Mouse (Mus musculus) heart, embryonic 14.5 days (tissue): ENCODE measurements at regions not wholly inside any gene's neighbourhood (a gene's known extent, or its start where the extent isn't known, plus 50 kb on each side); places are given as distances from the start of the nearest gene placed in this dataset.

Source experiments
- ATAC-seq: fragments of 200-750 bp; cut with Nextera tagmentation; 2 replicates; pipeline ENCODE4 v1.8.0; 2017; ENCODE audit warnings: low read depth, moderate TSS enrichment; ENCODE audit not compliant: insufficient number of reproducible peaks, insufficient read depth, low FRiP score
- H3K27ac ChIP-seq, 2 experiments: fragments of 200-500 bp in 1 of 2; fragments of 300-500 bp in 1 of 2; sonication (generic) in 1 of 2; replicated peaks in 1 of 2; 2 replicates each; pipeline ENCODE4 v1.5.1; 2012 to 2014; ENCODE audit warnings: low read depth in 2 of 2, low read length in 2 of 2, control low read depth in 1 of 2, mild to moderate bottlenecking in 1 of 2, mixed read lengths in 1 of 2; ENCODE audit not compliant: control insufficient read depth in 1 of 2, insufficient read depth in 1 of 2
- H3K27me3 ChIP-seq: fragments of 300-500 bp; sonication (generic); 2 replicates; pipeline ENCODE4 v1.6.1; 2014; ENCODE audit warnings: mild to moderate bottlenecking, low read length, control low read depth; ENCODE audit not compliant: control insufficient read depth, insufficient read depth
- H3K36me3 ChIP-seq: fragments of 300-500 bp; sonication (generic); 2 replicates; pipeline ENCODE4 v1.6.1; 2014; ENCODE audit warnings: mild to moderate bottlenecking, control low read depth, low read length, mixed read lengths; ENCODE audit not compliant: control insufficient read depth, insufficient read depth
- H3K4me1 ChIP-seq, 2 experiments: fragments of 200-500 bp in 1 of 2; fragments of 300-500 bp in 1 of 2; sonication (generic) in 1 of 2; 2 replicates each; pipeline ENCODE4 v1.6.1; 2012 to 2014; ENCODE audit warnings: low read length in 2 of 2, control low read depth in 1 of 2, mixed read lengths in 1 of 2; ENCODE audit not compliant: control insufficient read depth in 2 of 2, insufficient read depth in 2 of 2
- H3K4me2 ChIP-seq: fragments of 300-500 bp; sonication (generic); 2 replicates; pipeline ENCODE4 v1.6.1; 2014; ENCODE audit warnings: mild to moderate bottlenecking, low read length
- H3K4me3 ChIP-seq, 2 experiments: fragments of 200-500 bp in 1 of 2; fragments of 300-500 bp in 1 of 2; sonication (generic) in 1 of 2; 2 replicates each; pipeline ENCODE4 v1.5.1; 2012 to 2014; ENCODE audit warnings: low read length in 2 of 2, mild to moderate bottlenecking in 2 of 2, control low read depth in 1 of 2, low read depth in 1 of 2, moderate library complexity in 1 of 2; ENCODE audit not compliant: control insufficient read depth in 1 of 2, insufficient read depth in 1 of 2
- H3K9ac ChIP-seq: fragments of 300-500 bp; sonication (generic); 2 replicates; pipeline ENCODE4 v1.6.1; 2014; ENCODE audit warnings: mild to moderate bottlenecking, low read length
- H3K9me3 ChIP-seq: fragments of 300-500 bp; sonication (generic); 2 replicates; pipeline ENCODE4 v1.6.1; 2016; ENCODE audit warnings: low read length, control low read depth; ENCODE audit not compliant: control insufficient read depth
- WGBS: fragments of 180-500 bp; shearing (Covaris S2); extraction: QIAGEN DNeasy Blood & Tissue Kit; methylation state at CpG from one replicate; pipeline ENCODE4 v1.1.7; 2014; 5-methylcytosine and 5-hydroxymethylcytosine counted together

- H3K36me3 ChIP-seq = no peaks in the 10 kb centered on the region
- H3K9ac ChIP-seq = no peak overlapping the region
- WGBS = 76% methylated on average over 13 of the region's 13 CpGs
- no peak for ATAC-seq
- no peak overlapping the region for H3K4me3 ChIP-seq
- no peak overlapping the region for H3K27ac ChIP-seq
- no peak overlapping the region for H3K4me2 ChIP-seq
- no peaks in the 10 kb centered on the region for H3K27me3 ChIP-seq
- H3K4me1 ChIP-seq = peaks cover 8 to 10% of the 10 kb centered on the region in 2 experiments
- no peaks in the 10 kb centered on the region for H3K9me3 ChIP-seq
Observed at GRCm38 (mm10) chr5:119322411-119322810, 348.1 kb upstream of the Tbx3 start.

DNA sequence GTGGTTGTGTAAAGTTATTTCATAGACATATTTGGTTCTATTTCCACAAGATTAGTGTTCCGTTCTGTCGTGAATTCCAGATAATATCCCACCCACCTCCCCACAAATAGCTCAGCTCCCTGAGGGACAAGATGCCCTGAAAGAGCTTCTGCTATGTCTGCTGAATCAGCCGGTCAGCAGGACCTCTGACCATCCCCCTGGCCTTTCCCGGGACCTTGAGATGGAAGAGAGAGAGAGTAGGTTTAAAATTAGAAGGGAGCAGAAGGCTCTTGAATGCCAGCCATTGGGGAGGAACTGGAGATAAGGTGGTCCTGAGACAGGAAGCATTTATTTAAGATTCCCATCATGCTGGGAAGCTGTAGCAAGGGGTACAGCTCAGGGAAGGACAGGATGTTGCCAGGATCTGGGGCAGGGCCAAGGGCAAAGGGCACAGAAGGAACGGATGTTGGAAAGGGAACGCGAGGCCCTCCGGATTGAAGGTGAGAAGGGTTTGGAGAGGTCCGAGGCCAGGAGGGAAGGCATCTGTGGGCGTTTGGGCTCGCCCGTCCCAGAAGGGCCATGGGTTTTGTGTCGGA lies 344.7 kb upstream of the Tbx3 start:
- ATAC-seq = no peak
- Histone ChIP-seq H3K4me1 (peaks cover 8 to 10% of the 10 kb centered on the region in 2 experiments), H3K4me2 (no peak overlapping the region), H3K36me3 (no peaks in the 10 kb centered on the region), H3K4me3 (no peak overlapping the region), H3K9ac (no peak overlapping the region), H3K27me3 (no peaks in the 10 kb centered on the region), H3K9me3 (no peaks in the 10 kb centered on the region), H3K27ac (no peak overlapping the region)
- 46% methylated on average over 13 of the region's 13 CpGs for WGBS

GRCm38 (mm10) chr5:119326895-119327294 lies 343.6 kb upstream of the Tbx3 start:
- Histone ChIP-seq H3K36me3 (no peaks in the 10 kb centered on the region), H3K4me3 (no peak overlapping the region), H3K4me2 (no peak overlapping the region), H3K9ac (no peak overlapping the region), H3K27ac (no peak overlapping the region), H3K9me3 (no peaks in the 10 kb centered on the region), H3K27me3 (peaks cover 2% of the 10 kb centered on the region; the same call in 1 of the 2 replicates), H3K4me1 (peaks cover 8 to 10% of the 10 kb centered on the region in 2 experiments)
- WGBS = 89% methylated on average over 8 of the region's 8 CpGs
- no peak for ATAC-seq

- WGBS = 76% methylated on average over 7 of the region's 7 CpGs
- no peaks in the 10 kb centered on the region for H3K9me3 ChIP-seq
- no peak overlapping the region for H3K4me2 ChIP-seq
- H3K27me3 ChIP-seq = peaks cover 4% of the 10 kb centered on the region; the same call in 1 of the 2 replicates
- peaks cover 8 to 10% of the 10 kb centered on the region in 2 experiments for H3K4me1 ChIP-seq
- no peak overlapping the region for H3K27ac ChIP-seq
- H3K36me3 ChIP-seq = no peaks in the 10 kb centered on the region
- ATAC-seq = no peak
- H3K4me3 ChIP-seq = no peak overlapping the region
- no peak overlapping the region for H3K9ac ChIP-seq
Observed at GRCm38 (mm10) chr5:119328971-119329370, 341.5 kb upstream of the Tbx3 start.

DNA sequence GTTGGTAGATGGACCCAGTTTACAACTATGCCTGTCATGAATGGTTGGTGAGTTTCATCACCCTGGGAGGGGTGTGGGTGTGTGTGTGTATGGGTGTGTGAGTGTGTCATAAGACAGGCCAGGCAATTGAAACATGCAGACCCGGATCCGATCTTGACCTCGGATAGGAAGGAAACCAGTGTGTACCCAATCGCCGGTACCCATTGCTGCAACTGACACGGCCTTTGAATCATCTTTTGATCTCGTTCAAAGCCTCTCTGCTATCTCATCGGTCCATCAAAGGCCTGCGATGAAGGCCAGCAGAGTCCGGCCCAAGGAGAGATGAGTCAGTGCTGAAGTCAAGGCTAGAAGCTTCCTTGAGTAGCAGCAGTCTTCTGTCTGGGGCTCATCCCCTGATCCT lies 341.1 kb upstream of the Tbx3 start:
- Histone ChIP-seq H3K27me3 (peaks cover 4% of the 10 kb centered on the region; the same call in 1 of the 2 replicates), H3K27ac (no peak overlapping the region), H3K36me3 (no peaks in the 10 kb centered on the region), H3K4me1 (peaks cover 8 to 10% of the 10 kb centered on the region in 2 experiments), H3K9ac (no peak overlapping the region), H3K9me3 (no peaks in the 10 kb centered on the region), H3K4me3 (no peak overlapping the region), H3K4me2 (no peak overlapping the region)
- no peak for ATAC-seq
- 94% methylated on average over 10 of the region's 10 CpGs for WGBS

GRCm38 (mm10) chr5:119329860-119330259 lies 340.6 kb upstream of the Tbx3 start:
- no peak overlapping the region for H3K4me3 ChIP-seq
- no peaks in the 10 kb centered on the region for H3K9me3 ChIP-seq
- H3K27ac ChIP-seq = no peak overlapping the region
- H3K36me3 ChIP-seq = no peaks in the 10 kb centered on the region
- H3K27me3 ChIP-seq = peaks cover 4% of the 10 kb centered on the region; the same call in 1 of the 2 replicates
- no peak overlapping the region for H3K9ac ChIP-seq
- peaks cover 8 to 10% of the 10 kb centered on the region in 2 experiments for H3K4me1 ChIP-seq
- ATAC-seq = no peak
- WGBS = 71% methylated on average over 6 of the region's 6 CpGs
- no peak overlapping the region for H3K4me2 ChIP-seq

DNA sequence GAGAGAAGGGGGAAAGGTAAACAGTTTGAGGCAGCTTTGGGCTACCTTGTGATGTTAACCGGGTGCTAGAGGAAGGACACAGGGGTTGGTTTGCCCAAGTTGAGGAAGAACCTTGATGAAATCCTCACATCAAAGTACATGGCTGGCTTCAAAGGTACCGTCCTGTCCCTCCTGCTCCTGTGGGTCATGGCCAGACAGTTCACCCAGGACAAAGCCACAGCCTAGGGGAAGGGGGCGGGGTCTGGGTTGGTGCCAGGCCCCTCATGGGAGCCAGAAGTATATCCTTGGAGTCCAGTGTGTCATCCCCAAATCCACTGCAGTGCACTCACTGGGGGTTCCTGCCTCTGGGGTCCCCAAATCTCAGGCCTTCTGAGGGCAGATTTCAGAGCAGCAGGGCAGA lies 339.0 kb upstream of the Tbx3 start:
- Histone ChIP-seq H3K9me3 (no peaks in the 10 kb centered on the region), H3K9ac (no peak overlapping the region), H3K27me3 (peaks cover 4% of the 10 kb centered on the region; the same call in 1 of the 2 replicates), H3K4me3 (no peak overlapping the region), H3K27ac (no peak overlapping the region), H3K4me1 (no peaks in the 10 kb centered on the region; a peak in 1 of 4 replicates), H3K4me2 (no peak overlapping the region), H3K36me3 (no peaks in the 10 kb centered on the region)
- ATAC-seq = no peak
- WGBS = 71% methylated on average over 3 of the region's 3 CpGs

DNA sequence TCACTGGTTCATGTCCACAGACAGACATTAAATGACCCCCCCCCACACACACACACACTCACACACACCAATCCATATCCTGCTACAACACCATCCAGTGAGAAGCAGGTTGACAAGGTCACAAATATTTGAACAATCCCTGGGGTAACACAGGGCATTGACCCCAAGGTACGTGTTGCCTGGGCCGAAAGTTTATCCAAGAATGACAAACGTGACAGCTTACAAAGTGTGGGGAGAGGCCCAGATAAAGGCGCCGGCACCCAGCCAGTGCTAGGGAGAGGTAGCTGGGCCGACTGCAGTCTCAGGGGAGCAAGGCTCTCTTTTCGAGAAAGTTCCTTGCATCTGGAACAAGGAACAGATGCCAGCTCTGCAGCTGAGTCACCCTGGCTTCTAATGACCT lies 337.8 kb upstream of the Tbx3 start:
- no peaks in the 10 kb centered on the region for H3K36me3 ChIP-seq
- H3K27me3 ChIP-seq = peaks cover 4% of the 10 kb centered on the region; the same call in 1 of the 2 replicates
- H3K9ac ChIP-seq = no peak overlapping the region
- no peak overlapping the region for H3K4me2 ChIP-seq
- no peak overlapping the region for H3K4me3 ChIP-seq
- H3K9me3 ChIP-seq = no peaks in the 10 kb centered on the region
- ATAC-seq = no peak; the same call in 1 of the 2 replicates
- no peaks in the 10 kb centered on the region; a peak in 1 of 4 replicates for H3K4me1 ChIP-seq
- 10% methylated on average over 7 of the region's 7 CpGs for WGBS
- no peak overlapping the region for H3K27ac ChIP-seq
